Mouse (Mus musculus) lung, embryonic 14.5 days (tissue): ENCODE results near the gene Ppia. TPM values are rescaled to one million over a fixed set of nuclear protein-coding genes. Genes with fewer than 3 reads are reported as not detected.

Source experiments
- ATAC-seq: fragments of 200-750 bp; cut with Nextera tagmentation; 2 replicates; pipeline ENCODE4 v1.8.0; 2017; ENCODE audit warnings: mild to moderate bottlenecking, moderate TSS enrichment, moderate library complexity; ENCODE audit not compliant: insufficient read depth
- DNase-seq: peaks from one replicate; pipeline ENCODE4 v3.0.0-alpha.2; 2015
- H3K27ac ChIP-seq: fragments of 300-500 bp; sonication (generic); 2 replicates; pipeline ENCODE4 v1.5.1; 2014; ENCODE audit warnings: low read depth, mild to moderate bottlenecking, moderate library complexity
- H3K27me3 ChIP-seq: fragments of 300-500 bp; sonication (generic); 2 replicates; pipeline ENCODE4 v1.6.1; 2014; ENCODE audit warnings: low read length, control low read depth; ENCODE audit not compliant: insufficient read depth
- H3K36me3 ChIP-seq: fragments of 300-500 bp; sonication (generic); 2 replicates; pipeline ENCODE4 v1.6.1; 2014; ENCODE audit warnings: control low read depth; ENCODE audit not compliant: insufficient read depth
- H3K4me1 ChIP-seq: fragments of 300-500 bp; sonication (generic); 2 replicates; pipeline ENCODE4 v1.6.1; 2014; ENCODE audit warnings: antibody characterized with exemption, control low read depth; ENCODE audit not compliant: insufficient read depth
- H3K4me2 ChIP-seq: fragments of 300-500 bp; sonication (generic); 2 replicates; pipeline ENCODE4 v1.6.1; 2014; ENCODE audit warnings: mild to moderate bottlenecking
- H3K4me3 ChIP-seq: fragments of 300-500 bp; sonication (generic); 2 replicates; pipeline ENCODE4 v1.5.1; 2014; ENCODE audit warnings: low read depth, low read length
- H3K9ac ChIP-seq: fragments of 300-500 bp; sonication (generic); 2 replicates; pipeline ENCODE4 v1.6.1; 2014
- H3K9me3 ChIP-seq: fragments of 300-500 bp; sonication (generic); 2 replicates; pipeline ENCODE4 v1.6.1; 2016; ENCODE audit warnings: low read depth, low read length, control low read depth
- CTCF ChIP-seq: IDR thresholded peaks from 2 replicates; pipeline ENCODE4 v1.5.1; 2016; ENCODE audit warnings: antibody characterized with exemption, low read depth
- WGBS: fragments of 180-500 bp; shearing (Covaris S2); extraction: QIAGEN DNeasy Blood & Tissue Kit; methylation state at CpG from one replicate; pipeline ENCODE4 v1.1.7; 2014; 5-methylcytosine and 5-hydroxymethylcytosine counted together
- microRNA-seq: library from miRNA; unstranded; fragments of <30 nt; microRNA quantifications from one replicate; pipeline ENCODE4, GENCODE M21; 2016; ENCODE audit warnings: borderline number of aligned reads
- polyA plus RNA-seq: library from polyadenylated mRNA; unstranded; fragments of >200 nt; fragmentation: Nextera tagmentation; extraction: Ambion mirVana; gene quantifications from 2 replicates; pipeline ENCODE4 v1.2.1, GENCODE M21; 2014

The Ppia gene
- polyA plus RNA-seq, 1 experiment from 2014 or later: 6,177 TPM

DNA sequence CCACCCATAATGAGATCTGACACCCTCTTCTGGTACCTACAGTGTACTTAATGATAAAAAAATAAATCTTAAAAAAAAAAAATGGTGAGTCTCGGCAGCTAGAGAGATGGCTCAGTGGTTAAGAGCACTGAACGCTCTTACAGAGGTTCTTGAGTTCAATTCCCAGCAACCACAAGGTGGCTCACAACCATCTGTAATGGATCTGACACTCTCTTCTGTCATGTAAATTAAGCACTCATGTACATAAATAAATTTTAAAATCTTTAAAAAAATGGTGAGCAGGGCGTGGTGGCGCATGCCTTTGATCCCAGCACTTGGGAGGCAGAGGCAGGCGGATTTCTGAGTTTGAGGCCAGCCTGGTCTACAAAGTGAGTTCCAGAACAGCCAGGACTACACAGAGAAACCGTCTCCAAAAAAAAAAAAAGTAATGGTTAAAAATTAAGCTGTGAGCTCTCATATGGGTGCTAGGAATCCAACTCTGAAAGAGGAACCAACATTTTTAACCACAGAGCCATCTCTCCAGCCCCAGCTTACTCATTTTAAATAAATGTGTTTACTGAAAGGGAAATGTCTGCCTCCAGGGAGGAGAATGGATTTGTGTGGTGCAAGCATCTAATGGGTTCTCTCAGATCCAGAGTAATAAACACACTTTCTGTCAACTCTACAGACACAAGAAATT lies 48.1 kb downstream of the Ppia start:
- Histone ChIP-seq H3K4me3 (no peak overlapping the region), H3K27ac (no peak overlapping the region), H3K9ac (no peak overlapping the region), H3K27me3 (no peaks in the 10 kb centered on the region), H3K9me3 (no peaks in the 10 kb centered on the region), H3K4me1 (0 out of 2 replicates have a peak, but pooled peaks cover 4% of the 10 kb centered on the region), H3K4me2 (no peak overlapping the region), H3K36me3 (peaks cover 27% of the 10 kb centered on the region)
- no peak for DNase-seq
- TF ChIP-seq CTCF: no peak
- WGBS: 82% methylated on average over 6 of the region's 6 CpGs
- ATAC-seq: no peak

DNA sequence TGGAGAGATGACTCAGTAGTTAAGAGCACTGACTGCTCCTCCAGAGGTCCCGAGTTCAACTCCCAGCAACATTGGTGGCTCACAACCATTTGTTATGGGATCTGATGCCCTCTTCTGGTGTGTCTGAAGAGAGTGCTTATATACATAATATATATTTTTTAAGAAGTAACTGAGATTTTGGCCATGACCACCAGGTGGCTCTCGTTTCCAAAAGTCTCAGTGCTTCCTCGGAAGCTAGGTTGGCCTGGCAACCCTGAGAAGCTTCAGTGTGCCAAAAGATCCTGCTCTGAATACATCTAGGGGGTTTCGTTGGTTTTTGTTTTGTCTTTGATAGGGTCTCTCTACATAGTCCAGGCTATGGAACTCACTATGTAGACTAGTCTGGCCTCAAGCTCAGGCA lies 49.9 kb downstream of the Ppia start:
- Histone ChIP-seq H3K4me3 (no peak overlapping the region), H3K9me3 (no peaks in the 10 kb centered on the region), H3K4me1 (0 out of 2 replicates have a peak, but pooled peaks cover 11% of the 10 kb centered on the region), H3K9ac (no peak overlapping the region), H3K27me3 (no peaks in the 10 kb centered on the region), H3K36me3 (peaks cover 31% of the 10 kb centered on the region), H3K27ac (no peak overlapping the region), H3K4me2 (no peak overlapping the region)
- peak; percentile 72 for TF ChIP-seq CTCF
- ATAC-seq: peak; percentile 73
- peak; percentile 94 for DNase-seq
- WGBS: 31% methylated on average over 4 of the region's 4 CpGs

DNA sequence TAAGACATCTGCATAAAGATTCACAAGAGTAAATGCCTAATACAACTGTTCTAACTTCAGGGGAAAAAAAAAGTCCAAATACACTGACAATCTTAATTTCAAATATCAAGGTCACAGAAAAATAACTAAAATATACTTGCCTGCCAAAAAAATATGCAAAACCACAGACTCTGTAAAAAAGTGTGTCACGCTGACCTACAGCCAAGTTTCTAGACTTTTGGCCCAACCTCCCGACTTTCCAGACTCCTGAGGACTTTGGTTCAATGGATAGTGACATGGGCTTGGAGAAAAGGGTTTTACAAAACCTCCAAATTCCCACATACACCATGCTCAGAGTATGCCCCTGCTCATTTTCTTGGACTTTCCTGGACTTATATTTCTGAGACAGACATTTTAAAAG lies 53.3 kb downstream of the Ppia start:
- Histone ChIP-seq H3K9me3 (no peaks in the 10 kb centered on the region), H3K4me2 (0 out of 2 replicates have a peak overlapping the region, but pooled peaks have one; percentile 18), H3K36me3 (peaks cover 49% of the 10 kb centered on the region), H3K4me1 (peaks cover 23% of the 10 kb centered on the region), H3K4me3 (no peak overlapping the region), H3K9ac (no peak overlapping the region), H3K27ac (no peak overlapping the region), H3K27me3 (no peaks in the 10 kb centered on the region)
- 73% methylated on average over 2 of the region's 2 CpGs for WGBS
- no peak for TF ChIP-seq CTCF
- DNase-seq (no peak), ATAC-seq (no peak)

Small RNA genes lying within 50 kb of the gene (microRNA-seq; reads per million reads assigned to microRNA genes)
- 0.71 reads per million for gene Mir7651

Other genes with a start within 250 kb of the Ppia start
- 0.63 and 0.73 TPM in 2 replicates for gene A730071L15Rik, start 215.4 kb upstream of the Ppia start, polyA plus RNA-seq
- gene Nudcd3, start 215.0 kb upstream of the Ppia start, polyA plus RNA-seq: 37.0 and 38.6 TPM in 2 replicates
- 0.04 TPM in 1 of 2 replicates, not detected in the other for gene Npc1l1, start 185.3 kb upstream of the Ppia start, polyA plus RNA-seq
- 102 and 106 TPM in 2 replicates for gene Ddx56, start 147.7 kb upstream of the Ppia start, polyA plus RNA-seq
- 79.2 and 91.0 TPM in 2 replicates for gene Tmed4, start 140.6 kb upstream of the Ppia start, polyA plus RNA-seq
- gene Ogdh, start 123.8 kb upstream of the Ppia start, polyA plus RNA-seq: 105 TPM in 2 replicates
- 11.8 and 12.9 TPM in 2 replicates for gene Zmiz2, start 26.4 kb upstream of the Ppia start, polyA plus RNA-seq
- 562 and 581 TPM in 2 replicates for gene H2afv, start 29.0 kb downstream of the Ppia start, polyA plus RNA-seq
- gene Purb, start 60.5 kb downstream of the Ppia start, polyA plus RNA-seq: 25.9 and 27.9 TPM in 2 replicates
- gene Myo1g, start 105.5 kb downstream of the Ppia start, polyA plus RNA-seq: 1.2 and 2.1 TPM in 2 replicates
- 88.8 and 94.3 TPM in 2 replicates for gene Ccm2, start 131.4 kb downstream of the Ppia start, polyA plus RNA-seq
- 2.5 and 2.7 TPM in 2 replicates for gene Nacad, start 190.6 kb downstream of the Ppia start, polyA plus RNA-seq
- gene Tbrg4, start 210.6 kb downstream of the Ppia start, polyA plus RNA-seq: 43.2 and 46.6 TPM in 2 replicates
- not detected in 2 replicates for gene Wap, start 223.2 kb downstream of the Ppia start, polyA plus RNA-seq
- 1.2 and 1.9 TPM in 2 replicates for gene Ramp3, start 243.1 kb downstream of the Ppia start, polyA plus RNA-seq